13 mouse cellular contexts compared by ENCODE assay signal in the genomic region with DNA sequence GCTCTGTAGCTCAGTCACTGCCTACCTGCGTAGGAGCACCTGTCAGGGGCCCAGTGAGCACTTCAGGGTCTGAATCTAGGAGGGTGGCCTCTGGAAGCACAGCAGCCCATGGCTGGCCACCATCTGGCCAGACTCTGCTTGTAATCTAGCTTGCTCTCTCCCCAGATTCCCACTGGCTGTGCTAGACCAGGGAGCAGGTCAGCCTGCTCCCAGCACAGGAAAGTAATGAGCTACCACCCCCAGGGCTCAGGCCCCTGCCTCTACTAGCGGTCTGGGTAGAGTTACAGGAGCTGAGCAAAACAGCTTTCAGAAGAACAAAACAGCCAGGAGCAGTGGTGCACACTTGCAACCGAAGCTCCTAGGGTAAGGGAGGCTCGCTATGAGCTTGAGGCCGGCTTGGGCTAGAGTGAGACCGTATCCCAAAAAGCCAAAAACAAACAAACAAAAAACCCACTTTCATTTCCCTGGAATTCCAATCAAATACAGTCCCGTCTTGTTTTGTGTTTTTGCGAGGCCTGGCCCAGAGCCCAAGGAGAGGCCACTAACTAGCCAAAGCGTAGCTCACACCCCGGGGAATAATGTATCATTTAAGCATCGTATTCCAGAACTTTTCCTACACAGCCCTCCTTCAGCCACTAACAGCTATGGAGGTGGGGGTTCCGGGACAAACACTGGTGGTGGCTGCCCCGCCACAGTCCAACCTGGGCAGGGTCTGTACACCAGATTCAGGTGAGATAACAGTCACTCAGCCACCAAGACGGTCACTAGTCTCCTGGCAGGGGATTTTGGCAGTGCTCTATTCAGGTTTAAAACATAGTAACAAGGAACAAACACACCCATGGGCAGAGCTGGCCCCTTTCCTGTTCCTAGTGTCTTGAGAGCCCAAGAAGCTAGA. TPM values are rescaled to one million over a fixed set of nuclear protein-coding genes. Genes with fewer than 3 reads are reported as not detected.
DNase-seq lines count a peak whose midpoint lies in the region; ATAC-seq and TF ChIP-seq lines count a peak whose summit lies in the region.
"Had no signal": no experiment of that assay in that cellular context is flagged by ENCODE, and none has a peak within 500 bp of the region (broad histone marks: within the 10 kb centered on the region; RNA-seq: fewer than 3 reads in every experiment).

No protein-coding gene starts in this region.

- peaks cover 28% of the 10 kb centered on the region for H3K36me3 ChIP-seq in intestine, embryonic 16.5 days (ENCODE audit: control insufficient read depth, insufficient read depth, low read length)
- peaks cover 30% of the 10 kb centered on the region for H3K36me3 ChIP-seq in intestine, embryonic 15.5 days

- no peak overlapping the region for H3K4me2 ChIP-seq in intestine, embryonic 16.5 days (ENCODE audit: low read depth, low read length)
- no peak overlapping the region for H3K4me2 ChIP-seq in intestine, embryonic 15.5 days (replicated peaks)

- no peak for TF ChIP-seq CTCF in cerebellum, adult 2 months (IDR thresholded peaks at IDR 0.05; ENCODE audit: borderline replicate concordance, insufficient read depth, low read depth, low read length)

- DNase-seq in Muller cell, postnatal 12 days (ENCODE audit: inconsistent ontology term): peak; percentile 60
- DNase-seq in NIH3T3 (ENCODE audit: low read depth): peak; percentile 25
- peak; percentile 75 for DNase-seq in kidney, postnatal 10 days
- no peak for DNase-seq in cerebellum, adult 2 months
- DNase-seq in adrenal gland, postnatal 14 days: no peak
- DNase-seq: gastrocnemius, postnatal 10 days; lung, postnatal 36 days; thymus, postnatal 36 days had no signal

- H3K4me1 ChIP-seq in intestine, embryonic 16.5 days (ENCODE audit: control insufficient read depth, insufficient read depth, low read length): peaks cover 43% of the 10 kb centered on the region
- peaks cover 28% of the 10 kb centered on the region for H3K4me1 ChIP-seq in intestine, embryonic 15.5 days (replicated peaks)
- H3K4me1 ChIP-seq in cerebellum, adult 2 months (ENCODE audit: control insufficient read depth, insufficient read depth, low read length): peaks cover 15% of the 10 kb centered on the region; the same call in 1 of the 2 replicates

- H3K27ac ChIP-seq in intestine, embryonic 16.5 days (ENCODE audit: low read length): 0 out of 2 replicates have a peak overlapping the region, but pooled peaks have one; percentile 13
- H3K27ac ChIP-seq in intestine, embryonic 15.5 days: no peak overlapping the region
- H3K27ac ChIP-seq in cerebellum, adult 2 months (ENCODE audit: insufficient read depth, low read length): no peak overlapping the region

- no peak for TF ChIP-seq POLR2A in cerebellum, adult 2 months (IDR thresholded peaks at IDR 0.05; ENCODE audit: borderline replicate concordance, insufficient read depth, low read length)

- no peak for ATAC-seq in intestine, embryonic 16.5 days
- no peak for ATAC-seq in intestine, embryonic 15.5 days
- ATAC-seq: hindbrain, embryonic 16.5 days had no signal

- H3K9ac ChIP-seq in intestine, embryonic 16.5 days (ENCODE audit: low read depth, low read length): no peak overlapping the region
- H3K9ac ChIP-seq in intestine, embryonic 15.5 days: no peak overlapping the region

- WGBS in intestine, embryonic 16.5 days: 82% methylated on average over 14 of the region's 14 CpGs
- whole genome bisulfite sequencing in intestine, embryonic 15.5 days: 85% methylated on average over 14 of the region's 14 CpGs
- 89% methylated on average over 14 of the region's 14 CpGs for WGBS in cerebellum, adult 2 months

- no peaks in the 10 kb centered on the region for H3K9me3 ChIP-seq in intestine, embryonic 16.5 days (ENCODE audit: control insufficient read depth, low read length)
- H3K9me3 ChIP-seq in intestine, embryonic 15.5 days: no peaks in the 10 kb centered on the region

- H3K27me3 ChIP-seq in intestine, embryonic 16.5 days (replicated peaks; ENCODE audit: control insufficient read depth, insufficient read depth, low read length): no peaks in the 10 kb centered on the region
- no peaks in the 10 kb centered on the region for H3K27me3 ChIP-seq in intestine, embryonic 15.5 days (replicated peaks)
- no peaks in the 10 kb centered on the region for H3K27me3 ChIP-seq in cerebellum, adult 2 months (ENCODE audit: control insufficient read depth, insufficient read depth, low read length)

- H3K4me3 ChIP-seq in intestine, embryonic 16.5 days (ENCODE audit: low read length): no peak overlapping the region
- H3K4me3 ChIP-seq in intestine, embryonic 15.5 days (replicated peaks): no peak overlapping the region
- H3K4me3 ChIP-seq in cerebellum, adult 2 months (replicated peaks; ENCODE audit: insufficient read depth, low read depth, low read length): no peak overlapping the region

RNA-seq across cellular contexts. Expression of gene Cpsf4l, which starts 17.4 kb away (rescaled TPM):
- 0.12 and 0.33 TPM in 2 replicates for polyA plus RNA-seq in intestine, embryonic 16.5 days (2015; fragmentation: Nextera tagmentation; extraction: Ambion mirVana)
- 0.18 TPM in 1 of 2 replicates, not detected in the other for polyA plus RNA-seq in intestine, embryonic 15.5 days (2015; fragmentation: Nextera tagmentation; extraction: Ambion mirVana)
- polyA plus RNA-seq in cerebellum, adult 2 months (2012; rRNA removed): 7.5 and 7.6 TPM in 2 replicates
- 1.5 and 2.5 TPM in 2 replicates for total RNA-seq in adrenal gland, postnatal 14 days (2021)
- total RNA-seq: gastrocnemius, postnatal 10 days; monocyte, adult 5-6 weeks had no signal
- polyA plus RNA-seq: spleen, adult 2 months had no signal

RNA-seq across cellular contexts. Expression of gene Cdc42ep4, which starts 24.4 kb away (rescaled TPM):
- 59.0 and 60.3 TPM in 2 replicates for polyA plus RNA-seq in intestine, embryonic 16.5 days (2015; fragmentation: Nextera tagmentation; extraction: Ambion mirVana)
- 54.4 and 57.8 TPM in 2 replicates for polyA plus RNA-seq in intestine, embryonic 15.5 days (2015; fragmentation: Nextera tagmentation; extraction: Ambion mirVana)
- polyA plus RNA-seq in cerebellum, adult 2 months (2012; rRNA removed): 73.8 and 77.5 TPM in 2 replicates
- total RNA-seq in adrenal gland, postnatal 14 days (2021): 76.8 and 82.7 TPM in 2 replicates

RNA-seq across cellular contexts. Expression of gene D11Wsu47e, which starts 43.0 kb away (rescaled TPM):
- polyA plus RNA-seq in intestine, embryonic 16.5 days (2015; fragmentation: Nextera tagmentation; extraction: Ambion mirVana): 13.8 and 14.5 TPM in 2 replicates
- 14.6 and 17.8 TPM in 2 replicates for polyA plus RNA-seq in intestine, embryonic 15.5 days (2015; fragmentation: Nextera tagmentation; extraction: Ambion mirVana)
- polyA plus RNA-seq in cerebellum, adult 2 months (2012; rRNA removed): 10.1 and 10.5 TPM in 2 replicates
- total RNA-seq in adrenal gland, postnatal 14 days (2021): 15.9 and 18.2 TPM in 2 replicates

RNA-seq across cellular contexts. Expression of gene Fam104a, which starts 43.3 kb away (rescaled TPM):
- polyA plus RNA-seq in intestine, embryonic 16.5 days (2015; fragmentation: Nextera tagmentation; extraction: Ambion mirVana): 40.5 and 41.7 TPM in 2 replicates
- 42.6 and 46.0 TPM in 2 replicates for polyA plus RNA-seq in intestine, embryonic 15.5 days (2015; fragmentation: Nextera tagmentation; extraction: Ambion mirVana)
- polyA plus RNA-seq in cerebellum, adult 2 months (2012; rRNA removed): 32.5 and 32.9 TPM in 2 replicates
- total RNA-seq in adrenal gland, postnatal 14 days (2021): 25.7 and 28.5 TPM in 2 replicates

Comparison
In these comparisons a context has a peak if more than half of its experiments do, and no peak if none do; other contexts are left out.
1. DNase-seq: peak in Muller cell, postnatal 12 days (single experiment), NIH3T3 (single experiment) and kidney, postnatal 10 days (single experiment); none in cerebellum, adult 2 months (0 of 2) and adrenal gland, postnatal 14 days (single experiment).